Mouse (Mus musculus) G1E (cell line): ENCODE measurements around the gene Selenoo.

Experiments
- CTCF ChIP-seq: IDR thresholded peaks from 2 replicates; pipeline ENCODE4 v1.5.1; 2012; ENCODE audit warnings: low read depth, low read length, inconsistent platforms, mixed read lengths
- GATA1 ChIP-seq: IDR thresholded peaks from 2 replicates; pipeline ENCODE4 v1.6.1; 2012; ENCODE audit warnings: borderline replicate concordance, low read length, inconsistent platforms, mixed read lengths
- TAL1 ChIP-seq: conservative IDR thresholded peaks from 2 replicates; pipeline ENCODE4 v1.6.1; 2012; ENCODE audit warnings: low read depth, low read length, inconsistent platforms, mixed read lengths

DNA sequence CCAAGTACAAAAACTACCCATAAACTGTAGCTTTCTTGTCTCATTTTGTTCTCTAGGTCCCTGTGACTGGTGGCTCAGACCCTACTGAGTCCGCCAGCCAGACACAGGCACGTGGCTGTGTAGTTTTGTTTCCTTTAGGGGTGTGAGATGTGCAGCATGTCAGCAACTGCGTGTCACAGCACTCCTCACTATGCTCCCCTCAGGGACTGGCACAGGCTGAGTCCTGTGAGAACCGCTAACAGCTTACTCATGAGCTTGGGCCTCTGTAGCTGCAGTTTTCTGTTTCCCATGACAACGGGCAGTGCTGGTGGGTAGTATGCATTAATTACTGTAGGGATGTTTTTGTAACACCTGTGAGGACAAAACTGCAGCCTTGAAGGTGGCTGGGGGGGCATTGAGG, 3.3 kb downstream of the Selenoo start:
- TF ChIP-seq CTCF (no peak), TAL1 (no peak), GATA1 (no peak)
